Mouse (Mus musculus) stomach, embryonic 16.5 days (tissue): ENCODE data around the gene Ptprr. TPM values are rescaled to one million over a fixed set of nuclear protein-coding genes. Genes with fewer than 3 reads are reported as not detected.

Source experiments
- ATAC-seq: fragments of 200-750 bp; cut with Nextera tagmentation; 2 replicates; pipeline ENCODE4 v1.8.0; 2017; ENCODE audit warnings: moderate number of reproducible peaks, moderate TSS enrichment; ENCODE audit not compliant: insufficient read depth, low FRiP score
- H3K27ac ChIP-seq: fragments of 300-500 bp; sonication (generic); 2 replicates; pipeline ENCODE4 v1.5.1; 2014; ENCODE audit warnings: low read length
- H3K27me3 ChIP-seq: fragments of 300-500 bp; sonication (generic); 2 replicates; pipeline ENCODE4 v1.6.1; 2014; ENCODE audit warnings: low read length, control low read depth, mixed read lengths; ENCODE audit not compliant: control insufficient read depth, insufficient read depth
- H3K36me3 ChIP-seq: fragments of 300-500 bp; sonication (generic); 2 replicates; pipeline ENCODE4 v1.6.1; 2014; ENCODE audit warnings: low read length; ENCODE audit not compliant: control insufficient read depth, insufficient read depth
- H3K4me1 ChIP-seq: fragments of 300-500 bp; sonication (generic); 2 replicates; pipeline ENCODE4 v1.6.1; 2014; ENCODE audit warnings: low read length, control low read depth, mixed read lengths; ENCODE audit not compliant: control insufficient read depth, insufficient read depth
- H3K4me2 ChIP-seq: fragments of 300-500 bp; sonication (generic); 2 replicates; pipeline ENCODE4 v1.6.1; 2014; ENCODE audit warnings: low read depth, low read length, mixed read lengths
- H3K4me3 ChIP-seq: fragments of 300-500 bp; sonication (generic); replicated peaks from 2 replicates; pipeline ENCODE4 v1.5.1; 2014; ENCODE audit warnings: mild to moderate bottlenecking, low read length
- H3K9ac ChIP-seq: fragments of 300-500 bp; sonication (generic); 2 replicates; pipeline ENCODE4 v1.6.1; 2014; ENCODE audit warnings: low read length
- H3K9me3 ChIP-seq: fragments of 300-500 bp; sonication (generic); replicated peaks from 2 replicates; pipeline ENCODE4 v1.6.1; 2016; ENCODE audit warnings: low read length, control low read depth; ENCODE audit not compliant: control insufficient read depth
- WGBS: fragments of 180-500 bp; shearing (Covaris S2); extraction: QIAGEN DNeasy Blood & Tissue Kit; methylation state at CpG from one replicate; pipeline ENCODE4 v1.1.7; 2014; 5-methylcytosine and 5-hydroxymethylcytosine counted together
- polyA plus RNA-seq: library from polyadenylated mRNA; unstranded; fragments of >200 nt; fragmentation: Nextera tagmentation; extraction: Ambion mirVana; gene quantifications from 2 replicates; pipeline ENCODE4 v1.2.1, GENCODE M21; 2015

Ptprr gene
- polyA plus RNA-seq, 1 experiment from 2014 or later = 2.3 TPM

GRCm38 (mm10) chr10:116261559-116261958 lies 243.5 kb downstream of the Ptprr start:
- WGBS = 58% methylated on average over 5 of the region's 5 CpGs
- H3K9me3 ChIP-seq = no peaks in the 10 kb centered on the region
- no peak for ATAC-seq
- no peak overlapping the region for H3K4me3 ChIP-seq
- H3K4me2 ChIP-seq = no peak overlapping the region
- no peaks in the 10 kb centered on the region for H3K27me3 ChIP-seq
- H3K27ac ChIP-seq = no peak overlapping the region
- no peaks in the 10 kb centered on the region for H3K4me1 ChIP-seq
- no peak overlapping the region for H3K9ac ChIP-seq
- no peaks in the 10 kb centered on the region for H3K36me3 ChIP-seq

GRCm38 (mm10) chr10:116264521-116264920 lies 246.5 kb downstream of the Ptprr start:
- no peaks in the 10 kb centered on the region for H3K27me3 ChIP-seq
- no peaks in the 10 kb centered on the region for H3K9me3 ChIP-seq
- H3K27ac ChIP-seq = no peak overlapping the region
- 64% methylated on average over 11 of the region's 11 CpGs for WGBS
- H3K4me1 ChIP-seq = no peaks in the 10 kb centered on the region
- no peak overlapping the region for H3K4me2 ChIP-seq
- H3K4me3 ChIP-seq = no peak overlapping the region
- ATAC-seq = no peak
- H3K9ac ChIP-seq = no peak overlapping the region
- no peaks in the 10 kb centered on the region for H3K36me3 ChIP-seq

DNA sequence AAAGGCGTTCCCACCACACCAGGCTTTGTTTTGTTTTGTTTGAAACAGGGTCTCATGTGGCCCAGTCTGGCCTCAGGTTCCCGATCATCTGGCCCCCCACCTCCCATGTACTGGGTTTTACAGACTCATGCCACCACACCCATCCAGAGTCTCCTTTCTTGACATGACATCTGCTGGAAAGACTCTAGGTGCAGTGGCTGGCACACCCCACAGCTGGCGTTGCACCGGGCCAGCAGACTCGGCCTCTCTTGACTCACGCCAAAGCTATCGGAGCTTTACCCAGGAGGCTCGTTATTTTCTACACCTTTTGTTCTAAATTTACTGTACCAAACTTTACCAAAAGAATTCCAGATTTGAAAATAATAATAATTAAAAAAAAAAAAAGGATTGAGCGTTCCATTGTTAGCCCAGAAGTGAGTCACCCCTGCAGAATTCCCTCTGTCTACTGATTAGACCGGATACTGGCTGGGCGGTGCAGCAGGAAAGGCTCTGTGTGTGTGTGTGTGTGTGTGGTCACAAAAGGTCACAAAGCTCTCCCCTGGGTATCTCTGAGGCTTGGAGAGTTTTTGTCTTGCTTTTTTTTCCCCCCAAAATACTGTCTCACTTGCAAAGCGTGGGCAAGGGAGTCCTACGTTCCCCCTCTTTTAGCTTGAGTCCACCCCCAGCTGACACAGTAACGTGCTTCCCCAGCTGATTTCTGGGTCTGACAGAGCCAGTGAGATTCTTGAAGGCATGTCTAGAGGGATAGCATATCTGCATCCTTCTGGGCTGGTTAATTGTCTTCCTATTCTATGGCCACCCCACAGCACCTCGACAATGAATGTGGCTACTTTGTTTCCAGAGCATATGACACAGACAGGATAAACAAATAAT lies 248.8 kb downstream of the Ptprr start:
- Histone ChIP-seq H3K9me3 (no peaks in the 10 kb centered on the region), H3K27ac (no peak overlapping the region), H3K4me1 (no peaks in the 10 kb centered on the region), H3K9ac (no peak overlapping the region), H3K27me3 (no peaks in the 10 kb centered on the region), H3K4me3 (no peak overlapping the region), H3K4me2 (no peak overlapping the region), H3K36me3 (no peaks in the 10 kb centered on the region)
- ATAC-seq = peak; percentile 73; the same call in 1 of the 2 replicates
- 70% methylated on average over 15 of the region's 15 CpGs for WGBS

DNA sequence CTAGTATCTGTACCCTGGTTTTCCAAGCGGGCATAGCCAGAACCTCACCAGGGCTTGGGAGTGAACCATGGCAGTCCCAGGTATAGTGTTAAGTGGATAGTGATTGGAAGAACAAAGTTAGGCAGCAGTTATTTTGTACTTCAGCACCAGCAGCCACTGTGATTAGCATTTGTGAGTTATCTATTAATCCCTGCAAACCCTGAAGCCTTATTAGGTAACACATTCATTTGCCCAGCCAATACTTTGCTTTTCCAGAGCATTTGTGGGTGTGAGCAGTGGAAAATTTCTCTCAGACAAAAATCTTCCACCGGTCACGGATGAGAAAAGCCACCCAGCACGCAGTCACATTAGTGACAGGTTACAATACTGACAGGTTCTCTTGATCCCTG lies 249.4 kb downstream of the Ptprr start:
- Histone ChIP-seq H3K4me3 (no peak overlapping the region), H3K36me3 (no peaks in the 10 kb centered on the region), H3K4me2 (no peak overlapping the region), H3K27me3 (no peaks in the 10 kb centered on the region), H3K9me3 (no peaks in the 10 kb centered on the region), H3K9ac (no peak overlapping the region), H3K4me1 (no peaks in the 10 kb centered on the region), H3K27ac (no peak overlapping the region)
- no peak for ATAC-seq
- WGBS = 61% methylated on average over 4 of the region's 4 CpGs

GRCm38 (mm10) chr10:116268343-116268742 lies 250.3 kb downstream of the Ptprr start:
- WGBS = 40% methylated on average over 4 of the region's 4 CpGs
- Histone ChIP-seq H3K4me1 (no peaks in the 10 kb centered on the region), H3K9ac (no peak overlapping the region), H3K4me2 (no peak overlapping the region), H3K27ac (no peak overlapping the region), H3K9me3 (no peaks in the 10 kb centered on the region), H3K36me3 (no peaks in the 10 kb centered on the region), H3K27me3 (no peaks in the 10 kb centered on the region), H3K4me3 (no peak overlapping the region)
- ATAC-seq = no peak

DNA sequence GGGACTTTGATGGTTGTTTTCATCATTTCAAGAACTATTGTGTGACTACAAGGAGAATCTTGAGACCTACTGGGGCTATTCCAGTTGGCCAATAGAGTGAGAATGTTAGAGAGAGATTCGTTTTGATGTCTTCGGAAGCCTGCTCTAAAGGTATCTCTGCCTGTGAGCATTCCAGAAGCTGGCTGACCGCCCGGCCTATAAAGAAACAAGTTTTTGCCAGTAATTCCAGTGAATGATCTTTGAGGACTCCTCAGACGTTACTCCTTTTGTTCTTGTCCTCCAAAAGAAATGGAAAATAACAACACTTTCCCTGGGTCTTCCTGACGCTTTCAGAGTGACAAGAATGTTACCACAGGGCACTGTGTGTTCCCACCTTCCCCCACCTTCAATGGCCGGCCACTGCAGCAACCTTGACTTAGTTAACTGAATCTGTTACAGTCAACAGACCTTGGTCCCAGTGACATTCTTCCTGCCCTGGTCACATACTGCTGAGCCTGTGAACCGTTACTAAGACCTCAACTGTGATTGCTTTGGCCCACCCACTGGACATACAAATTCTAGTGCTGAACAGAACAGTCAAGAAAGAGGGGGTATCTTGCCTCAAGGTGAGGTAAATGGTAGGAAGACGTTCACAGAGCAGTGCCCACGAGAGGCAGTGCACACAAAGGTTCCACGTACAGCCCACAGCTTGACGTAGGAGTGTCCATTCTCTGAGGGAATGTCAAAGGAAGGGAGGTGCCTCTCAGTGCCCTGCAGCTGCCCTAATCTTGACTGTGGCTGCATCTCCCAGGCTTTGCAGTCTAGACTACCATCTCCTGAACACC lies 252.8 kb downstream of the Ptprr start:
- Histone ChIP-seq H3K9me3 (no peaks in the 10 kb centered on the region), H3K4me2 (no peak overlapping the region), H3K4me1 (no peaks in the 10 kb centered on the region), H3K36me3 (no peaks in the 10 kb centered on the region), H3K27me3 (no peaks in the 10 kb centered on the region), H3K9ac (no peak overlapping the region), H3K4me3 (no peak overlapping the region), H3K27ac (peak overlapping the region; percentile 29; the same call in 1 of the 2 replicates)
- ATAC-seq = no peak
- 76% methylated on average over 12 of the region's 12 CpGs for WGBS

DNA sequence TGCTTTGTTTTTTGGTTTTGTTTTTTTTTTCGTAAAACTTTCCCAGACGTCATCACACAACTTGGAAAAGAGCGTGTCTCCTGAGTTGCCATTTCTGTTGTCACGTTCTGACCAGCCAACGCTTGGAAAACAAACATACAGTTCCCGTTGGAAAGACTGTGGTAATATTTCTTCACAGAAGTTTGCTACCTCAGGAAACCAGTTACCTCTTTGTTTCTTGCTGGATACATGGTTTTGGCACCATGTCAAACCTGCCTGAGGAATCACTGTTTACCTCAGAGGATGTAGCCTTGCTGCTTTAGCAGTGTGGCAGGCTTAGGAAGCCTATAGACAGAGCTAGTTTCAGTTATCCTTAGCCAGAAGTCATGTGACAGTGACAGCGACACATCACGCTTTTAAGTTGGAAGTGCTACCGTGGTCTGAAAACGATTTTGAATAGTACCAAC lies 253.5 kb downstream of the Ptprr start:
- H3K4me3 ChIP-seq = no peak overlapping the region
- no peak overlapping the region for H3K4me2 ChIP-seq
- H3K27ac ChIP-seq = no peak overlapping the region
- H3K36me3 ChIP-seq = no peaks in the 10 kb centered on the region
- no peak overlapping the region for H3K9ac ChIP-seq
- H3K9me3 ChIP-seq = no peaks in the 10 kb centered on the region
- H3K27me3 ChIP-seq = no peaks in the 10 kb centered on the region
- 81% methylated on average over 10 of the region's 10 CpGs for WGBS
- no peak for ATAC-seq
- H3K4me1 ChIP-seq = no peaks in the 10 kb centered on the region

DNA sequence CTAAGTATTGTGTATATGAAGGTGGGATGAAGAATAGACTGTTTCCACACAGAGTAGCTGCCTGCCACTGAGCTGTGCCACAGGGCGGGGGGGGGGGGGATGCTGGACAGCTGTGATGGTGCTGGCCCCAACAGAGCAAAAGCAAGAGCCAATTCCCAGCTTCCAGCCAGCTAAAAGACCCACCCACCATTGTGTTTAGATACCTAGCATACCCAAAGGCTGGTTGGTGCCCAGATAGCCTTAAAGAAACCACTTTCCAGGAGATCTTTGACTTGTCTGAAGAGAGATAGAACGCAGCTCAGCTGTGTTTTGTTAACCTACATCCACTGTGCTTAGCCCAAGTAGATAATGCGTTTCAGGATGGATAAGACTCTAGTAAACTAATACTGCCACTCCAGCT lies 254.1 kb downstream of the Ptprr start:
- H3K9ac ChIP-seq = no peak overlapping the region
- no peak overlapping the region for H3K4me3 ChIP-seq
- no peaks in the 10 kb centered on the region for H3K9me3 ChIP-seq
- no peak overlapping the region for H3K27ac ChIP-seq
- H3K36me3 ChIP-seq = no peaks in the 10 kb centered on the region
- H3K4me2 ChIP-seq = no peak overlapping the region
- ATAC-seq = no peak
- 61% methylated on average over 3 of the region's 3 CpGs for WGBS
- no peaks in the 10 kb centered on the region for H3K4me1 ChIP-seq
- H3K27me3 ChIP-seq = no peaks in the 10 kb centered on the region

- no peaks in the 10 kb centered on the region for H3K36me3 ChIP-seq
- ATAC-seq = no peak
- no peak within 1 kb of the TSS for H3K4me2 ChIP-seq
- 47% methylated on average over 7 of the region's 7 CpGs for WGBS
- peak within 1 kb of the TSS; percentile 27 for H3K4me3 ChIP-seq
- no peaks in the 10 kb centered on the region for H3K9me3 ChIP-seq
- no peak within 1 kb of the TSS for H3K9ac ChIP-seq
- H3K27me3 ChIP-seq = no peaks in the 10 kb centered on the region
- H3K4me1 ChIP-seq = no peaks in the 10 kb centered on the region
- no peak within 1 kb of the TSS for H3K27ac ChIP-seq
Measured at GRCm38 (mm10) chr10:116275280-116275679, 257.3 kb downstream of the Ptprr start, which contains the start of gene Ptprb. Gene Ptprb, plus strand, starts transcription at chr10:116275523.
